Mouse (Mus musculus): ENCODE measurements around the gene Xrn2.
"Not testable (repeated sequence)": the region's sequence is repeated elsewhere in the genome, so short reads cannot be mapped to it uniquely, and the experiment has no call there.

Gene Xrn2

GRCm38 (mm10) chr2:147012623-147013184 lies at the start of gene Xrn2:
Gene Xrn2, plus strand, starts transcription at chr2:147012996.
- peak; percentile 97 for DNase-seq (ENCODE audit: low read depth, low spot score)

GRCm38 (mm10) chr2:146975024-146975423 lies 37.8 kb upstream of the Xrn2 start:
- DNase-seq (ENCODE audit: low read depth, low spot score), result no peak

DNA sequence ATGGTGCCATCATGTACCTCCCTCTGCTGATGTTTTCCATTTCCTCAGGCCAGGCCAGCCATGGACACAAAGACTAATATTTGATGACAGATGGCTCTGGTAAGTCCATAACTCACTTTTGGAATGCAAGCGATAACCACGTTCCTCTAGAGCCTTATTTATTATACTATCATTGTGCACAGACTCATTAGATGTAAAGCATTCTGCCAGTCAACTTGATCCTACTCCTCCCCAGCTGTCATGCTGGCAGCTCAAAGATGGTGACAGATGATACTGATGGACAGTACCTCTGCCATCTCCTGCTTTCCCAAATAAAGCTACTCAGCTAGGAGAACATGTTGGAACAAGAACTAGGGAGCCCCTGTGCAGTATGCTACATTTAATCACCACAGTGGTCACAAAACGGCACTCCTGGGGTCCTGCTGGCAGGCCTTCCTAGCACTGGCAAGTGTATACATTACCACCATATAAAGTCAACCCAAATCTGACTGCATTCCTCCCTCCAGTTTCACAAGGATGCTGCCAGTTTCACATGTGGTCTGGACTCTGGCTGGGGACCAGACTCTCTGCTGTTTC lies 37.3 kb upstream of the Xrn2 start:
- no peak for DNase-seq (ENCODE audit: low read depth, low spot score)

GRCm38 (mm10) chr2:146982786-146983185 lies 30.0 kb upstream of the Xrn2 start:
- peak; percentile 78 for DNase-seq (ENCODE audit: low read depth, low spot score)

GRCm38 (mm10) chr2:146984831-146985230 lies 28.0 kb upstream of the Xrn2 start:
- no peak for DNase-seq (ENCODE audit: low read depth, low spot score)

- DNase-seq (ENCODE audit: low read depth, low spot score), result peak; percentile 35
Measured at GRCm38 (mm10) chr2:146985807-146986206, 27.0 kb upstream of the Xrn2 start.

DNA sequence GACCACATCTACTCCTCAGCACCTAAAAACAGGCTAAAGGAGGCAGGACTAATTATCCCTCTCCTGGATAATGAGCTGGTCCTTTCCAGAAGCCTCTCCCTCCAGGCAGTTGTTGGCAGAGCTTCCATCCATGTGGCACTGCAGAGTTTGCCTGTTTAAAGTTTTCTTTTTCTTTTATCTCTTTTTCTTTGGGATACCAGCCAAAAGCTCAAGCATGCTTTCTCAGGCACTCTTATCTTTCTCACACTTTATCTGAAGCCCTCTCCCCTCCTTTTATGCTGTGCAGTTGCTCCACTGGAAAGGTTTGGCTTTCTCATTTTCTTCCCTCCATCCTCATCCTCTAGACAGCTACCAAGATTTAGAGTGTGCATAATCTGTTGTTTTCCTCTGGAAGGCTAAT lies 26.4 kb upstream of the Xrn2 start:
- DNase-seq (ENCODE audit: low read depth, low spot score), result no peak

- no peak for DNase-seq (ENCODE audit: low read depth, low spot score)
Measured at GRCm38 (mm10) chr2:147007265-147007664, 5.5 kb upstream of the Xrn2 start.

DNA sequence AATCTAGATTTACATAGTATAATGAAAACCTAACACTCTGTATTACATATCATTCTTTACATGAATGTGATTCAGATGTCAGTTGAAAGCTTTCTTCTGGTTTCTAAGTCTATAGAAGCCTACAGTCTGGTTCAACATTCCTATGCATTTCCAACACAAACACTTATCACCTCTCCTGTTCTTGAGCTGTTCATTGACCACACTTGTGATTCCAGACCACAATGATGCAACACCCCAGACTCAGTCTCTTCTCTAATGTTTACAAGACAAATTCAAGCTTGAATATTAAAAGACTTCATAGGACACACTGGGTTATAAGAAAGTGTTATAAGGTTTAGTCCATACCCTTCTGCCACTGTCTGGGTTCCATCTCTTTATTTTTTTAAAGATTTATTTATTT lies 3.7 kb upstream of the Xrn2 start:
- peak; percentile 42 for DNase-seq (ENCODE audit: low read depth, low spot score)

GRCm38 (mm10) chr2:147010141-147010540 lies 2.7 kb upstream of the Xrn2 start:
- no peak for DNase-seq (ENCODE audit: low read depth, low spot score)

DNA sequence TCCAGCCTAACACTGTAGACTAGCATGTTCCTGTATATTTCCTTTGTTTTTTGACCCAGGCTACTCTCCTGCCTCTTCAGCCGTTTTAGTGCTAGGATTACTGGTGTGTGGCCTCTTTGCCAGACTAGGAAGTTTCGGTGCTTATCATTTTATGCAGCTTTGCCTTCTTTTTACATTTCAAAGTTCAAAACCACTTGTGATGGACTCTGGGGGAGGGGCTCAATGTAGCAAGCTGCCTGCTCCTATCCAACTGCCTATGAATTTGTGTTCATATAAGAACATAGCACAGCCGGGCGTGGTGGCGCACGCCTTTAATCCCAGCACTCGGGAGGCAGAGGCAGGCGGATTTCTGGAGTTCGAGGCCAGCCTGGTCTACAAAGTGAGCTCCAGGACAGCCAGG lies 1.8 kb upstream of the Xrn2 start:
- no peak for DNase-seq (ENCODE audit: low read depth, low spot score)

DNA sequence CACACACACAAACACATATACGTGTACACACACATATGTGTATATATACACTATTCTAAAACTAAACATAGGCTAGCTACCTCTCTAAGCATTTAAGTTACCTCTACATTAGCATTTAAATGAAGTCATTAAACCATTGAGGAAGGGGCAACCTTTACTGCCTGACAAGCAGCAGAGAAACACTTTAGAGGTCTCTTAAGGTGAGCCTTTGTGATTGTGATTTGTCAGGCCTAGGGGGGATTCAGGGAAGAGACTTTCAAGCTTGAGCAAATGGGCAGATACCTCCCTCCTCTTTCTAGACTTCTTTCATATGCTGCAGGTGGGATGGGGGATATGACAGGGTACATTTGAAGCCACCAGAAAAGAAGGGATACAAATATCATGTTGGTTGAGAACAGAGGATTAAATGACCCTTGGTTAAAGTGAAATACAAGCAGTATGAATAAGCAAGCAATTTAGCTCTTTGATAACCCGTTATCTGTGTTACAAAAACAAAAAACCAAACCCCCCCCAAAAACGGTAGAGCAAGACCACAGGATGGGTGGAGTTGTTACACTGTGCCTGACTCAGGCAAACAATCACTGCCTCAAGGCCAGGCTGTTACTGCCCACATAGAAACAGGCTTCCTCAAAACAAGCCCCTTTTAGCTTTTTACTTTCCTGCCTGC lies 1.2 kb upstream of the Xrn2 start:
- peak; percentile 54 for DNase-seq (ENCODE audit: low read depth, low spot score)

- DNase-seq (ENCODE audit: low read depth, low spot score), result no peak
Measured at GRCm38 (mm10) chr2:147012141-147012622, 614 bp upstream of the Xrn2 start.

GRCm38 (mm10) chr2:147013194-147013969 lies 586 bp downstream of the Xrn2 start:
- peak; percentile 86 for DNase-seq (ENCODE audit: low read depth, low spot score)

- DNase-seq (ENCODE audit: low read depth, low spot score), result peak; percentile 66
Measured at GRCm38 (mm10) chr2:147014101-147014886, 1.5 kb downstream of the Xrn2 start.

- DNase-seq (ENCODE audit: low read depth, low spot score), result not testable (repeated sequence)
Measured at GRCm38 (mm10) chr2:147022041-147022440, 9.2 kb downstream of the Xrn2 start.

GRCm38 (mm10) chr2:147023067-147023466 lies 10.3 kb downstream of the Xrn2 start:
- DNase-seq (ENCODE audit: low read depth, low spot score), result no peak

GRCm38 (mm10) chr2:147023560-147023959 lies 10.8 kb downstream of the Xrn2 start:
- no peak for DNase-seq (ENCODE audit: low read depth, low spot score)

GRCm38 (mm10) chr2:147033065-147033464 lies 20.3 kb downstream of the Xrn2 start:
- DNase-seq (ENCODE audit: low read depth, low spot score), result no peak

- no peak for DNase-seq (ENCODE audit: low read depth, low spot score)
Measured at GRCm38 (mm10) chr2:147035864-147036263, 23.1 kb downstream of the Xrn2 start.

DNA sequence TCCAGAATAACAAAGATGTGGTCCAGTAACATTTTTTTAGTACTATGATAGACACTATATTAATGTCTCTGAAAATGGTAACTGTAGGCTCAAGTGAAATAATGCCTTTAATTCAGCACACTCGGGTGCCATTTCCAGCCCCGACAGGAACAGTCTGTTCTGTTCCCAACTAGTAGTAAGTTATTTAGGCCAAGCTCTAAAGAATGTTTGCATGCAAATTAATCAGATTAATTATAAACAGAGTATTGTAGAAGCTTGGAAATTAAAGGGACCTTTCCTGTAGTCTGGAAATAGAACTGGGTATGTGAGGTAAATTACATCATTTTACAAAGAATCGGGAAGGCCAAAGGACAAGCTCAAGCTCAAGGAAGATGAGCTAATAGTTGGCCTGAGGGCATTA lies 34.3 kb downstream of the Xrn2 start:
- no peak for DNase-seq (ENCODE audit: low read depth, low spot score)

Data from 3T3-L1 (cell line).